Mouse (Mus musculus) limb, embryonic 10.5 days (tissue): ENCODE measurements around the gene Capn8. TPM values are rescaled to one million over a fixed set of nuclear protein-coding genes. Genes with fewer than 3 reads are reported as not detected.

Experiments used
- DNase-seq: peaks from one replicate; pipeline ENCODE4 v3.0.0-alpha.2; 2017; ENCODE audit warnings: low spot score
- H3K27ac ChIP-seq: fragments of 300-500 bp; sonication (generic); 2 replicates; pipeline ENCODE4 v1.5.1; 2016; ENCODE audit warnings: mild to moderate bottlenecking
- H3K27me3 ChIP-seq: fragments of 300-500 bp; sonication (generic); 2 replicates; pipeline ENCODE4 v1.6.1; 2016; ENCODE audit warnings: low read depth, mild to moderate bottlenecking; ENCODE audit not compliant: poor library complexity, severe bottlenecking
- H3K36me3 ChIP-seq: fragments of 300-500 bp; sonication (generic); 2 replicates; pipeline ENCODE4 v1.6.1; 2016; ENCODE audit warnings: mild to moderate bottlenecking, moderate library complexity
- H3K4me1 ChIP-seq: fragments of 300-500 bp; sonication (generic); 2 replicates; pipeline ENCODE4 v1.6.1; 2016
- H3K4me3 ChIP-seq: fragments of 300-500 bp; sonication (generic); 2 replicates; pipeline ENCODE4 v1.5.1; 2016; ENCODE audit warnings: mild to moderate bottlenecking, moderate library complexity
- H3K9me3 ChIP-seq: fragments of 300-500 bp; sonication (generic); replicated peaks from 2 replicates; pipeline ENCODE4 v1.6.1; 2016; ENCODE audit warnings: mild to moderate bottlenecking
- WGBS: fragments of 180-500 bp; shearing (Covaris S2); methylation state at CpG from one replicate; pipeline ENCODE4 v1.1.7; 2016; 5-methylcytosine and 5-hydroxymethylcytosine counted together
- polyA plus RNA-seq: library from polyadenylated mRNA; unstranded; fragments of >200 nt; fragmentation: Nextera tagmentation; extraction: Ambion mirVana; gene quantifications from 2 replicates; pipeline ENCODE4 v1.2.1, GENCODE M21; 2016

Gene Capn8
- polyA plus RNA-seq, 1 experiment from 2014 or later, result not detected

DNA sequence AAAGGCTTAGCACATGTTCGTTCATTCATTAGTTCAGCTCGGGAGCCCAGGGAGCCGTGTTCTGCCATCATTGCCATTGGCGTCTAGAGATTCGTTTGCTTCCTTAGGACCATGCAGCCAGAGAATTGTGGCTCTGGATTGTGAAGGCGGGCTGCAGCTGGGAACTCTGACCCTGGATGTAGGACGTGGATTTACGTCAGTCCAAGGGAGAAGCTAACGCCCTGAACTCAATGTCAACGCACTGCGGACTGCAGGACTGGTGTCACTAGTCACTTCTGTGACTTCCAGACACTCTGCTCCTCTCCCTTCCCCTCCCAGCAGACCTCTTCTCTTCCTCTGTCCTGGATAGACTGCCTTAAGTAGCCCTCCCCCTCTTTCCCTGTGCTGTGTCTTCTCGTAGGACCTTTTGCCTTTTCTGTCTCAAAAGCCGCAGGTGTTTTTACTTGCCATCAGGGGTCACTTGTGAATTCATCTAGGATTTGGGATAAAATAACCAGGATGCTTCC is 37.5 kb upstream of the Capn8 start:
- 40% methylated on average over 13 of the region's 13 CpGs for WGBS
- no peak overlapping the region for H3K27ac ChIP-seq
- H3K4me3 ChIP-seq, result no peak overlapping the region
- H3K9me3 ChIP-seq, result no peaks in the 10 kb centered on the region
- H3K36me3 ChIP-seq, result no peaks in the 10 kb centered on the region
- H3K4me1 ChIP-seq, result peaks cover 17% of the 10 kb centered on the region
- no peak for DNase-seq
- H3K27me3 ChIP-seq, result peaks cover 39% of the 10 kb centered on the region

- Histone ChIP-seq H3K9me3 (0 out of 2 replicates have a peak, but pooled peaks cover 2% of the 10 kb centered on the region), H3K4me3 (peak overlapping the region; percentile 13; the same call in 1 of the 2 replicates), H3K4me1 (peaks cover 17% of the 10 kb centered on the region), H3K27me3 (peaks cover 39% of the 10 kb centered on the region), H3K27ac (no peak overlapping the region), H3K36me3 (no peaks in the 10 kb centered on the region)
- WGBS, result 5% methylated on average over 19 of the region's 19 CpGs
- DNase-seq, result no peak
These were observed 36.6 kb upstream of the Capn8 start for GRCm38 (mm10) chr1:182527921-182528858.

DNA sequence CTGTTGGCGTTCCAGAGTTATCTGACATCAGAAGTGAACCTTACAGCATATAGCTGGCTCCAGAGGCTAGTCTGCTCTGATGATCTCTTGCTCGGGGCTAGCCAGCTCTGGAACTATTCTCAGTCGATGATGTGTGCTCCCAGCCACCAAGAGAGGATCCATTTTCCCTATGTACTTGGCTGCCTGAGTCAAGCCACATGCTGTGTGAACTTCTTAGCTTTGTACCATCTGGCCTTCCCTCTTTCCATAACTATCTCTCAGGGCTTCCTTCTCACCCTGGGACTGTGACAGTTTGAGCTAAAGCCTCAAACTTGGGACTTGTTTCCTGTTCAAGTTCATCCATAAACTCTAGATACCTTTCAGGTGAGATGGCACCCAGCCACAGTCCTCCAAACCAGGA is 31.2 kb upstream of the Capn8 start:
- H3K4me1 ChIP-seq, result peaks cover 2% of the 10 kb centered on the region
- no peak overlapping the region for H3K27ac ChIP-seq
- no peaks in the 10 kb centered on the region for H3K36me3 ChIP-seq
- H3K27me3 ChIP-seq, result peaks cover 16% of the 10 kb centered on the region
- H3K9me3 ChIP-seq, result 0 out of 2 replicates have a peak, but pooled peaks cover 2% of the 10 kb centered on the region
- H3K4me3 ChIP-seq, result no peak overlapping the region
- DNase-seq, result no peak
- WGBS, result 86% methylated on average over 3 of the region's 3 CpGs

DNA sequence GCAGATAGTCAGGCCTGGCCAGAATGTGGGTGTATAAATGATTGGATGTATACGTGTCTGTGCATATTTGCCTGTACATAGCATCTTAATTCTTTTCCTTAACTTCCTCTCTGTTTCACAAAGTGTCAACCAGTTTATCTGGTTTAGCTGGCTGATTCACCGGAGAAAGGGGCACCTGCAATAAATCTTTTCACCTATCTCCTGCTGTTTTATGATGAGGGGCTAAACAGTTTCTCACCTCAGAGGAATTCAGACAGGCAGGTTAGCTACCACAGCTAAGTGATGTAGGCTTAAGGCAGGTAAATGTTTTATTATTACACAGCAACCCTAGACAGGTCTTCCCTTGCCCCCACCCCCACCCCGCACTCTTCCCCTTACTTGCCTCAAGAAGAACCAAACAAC is 29.7 kb upstream of the Capn8 start:
- Histone ChIP-seq H3K27me3 (0 out of 2 replicates have a peak, but pooled peaks cover under 1% of the 10 kb centered on the region), H3K27ac (no peak overlapping the region), H3K4me1 (peaks cover 5% of the 10 kb centered on the region; the same call in 1 of the 2 replicates), H3K9me3 (0 out of 2 replicates have a peak, but pooled peaks cover 2% of the 10 kb centered on the region), H3K36me3 (no peaks in the 10 kb centered on the region), H3K4me3 (no peak overlapping the region)
- 65% methylated on average over 3 of the region's 3 CpGs for WGBS
- no peak for DNase-seq

- peak overlapping the region; percentile 80 for H3K27ac ChIP-seq
These were observed 25.5 kb upstream of the Capn8 start for GRCm38 (mm10) chr1:182539023-182539940.

GRCm38 (mm10) chr1:182542110-182542509 is 22.7 kb upstream of the Capn8 start:
- Histone ChIP-seq H3K27ac (0 out of 2 replicates have a peak overlapping the region, but pooled peaks have one; percentile 11), H3K9me3 (0 out of 2 replicates have a peak, but pooled peaks cover 3% of the 10 kb centered on the region), H3K36me3 (no peaks in the 10 kb centered on the region), H3K27me3 (no peaks in the 10 kb centered on the region), H3K4me1 (peaks cover 5% of the 10 kb centered on the region; the same call in 1 of the 2 replicates), H3K4me3 (no peak overlapping the region)
- 66% methylated on average over 5 of the region's 5 CpGs for WGBS
- no peak for DNase-seq

More at GRCm38 (mm10) chr1:182539023-182539940, 25.5 kb upstream of the Capn8 start:
- H3K36me3 ChIP-seq, result no peaks in the 10 kb centered on the region
- DNase-seq, result peak; percentile 72
- peak overlapping the region; percentile 48 for H3K4me3 ChIP-seq
- no peaks in the 10 kb centered on the region for H3K27me3 ChIP-seq
- peaks cover 5% of the 10 kb centered on the region; the same call in 1 of the 2 replicates for H3K4me1 ChIP-seq
- WGBS, result 17% methylated on average over 9 of the region's 9 CpGs
- H3K9me3 ChIP-seq, result no peaks in the 10 kb centered on the region

DNA sequence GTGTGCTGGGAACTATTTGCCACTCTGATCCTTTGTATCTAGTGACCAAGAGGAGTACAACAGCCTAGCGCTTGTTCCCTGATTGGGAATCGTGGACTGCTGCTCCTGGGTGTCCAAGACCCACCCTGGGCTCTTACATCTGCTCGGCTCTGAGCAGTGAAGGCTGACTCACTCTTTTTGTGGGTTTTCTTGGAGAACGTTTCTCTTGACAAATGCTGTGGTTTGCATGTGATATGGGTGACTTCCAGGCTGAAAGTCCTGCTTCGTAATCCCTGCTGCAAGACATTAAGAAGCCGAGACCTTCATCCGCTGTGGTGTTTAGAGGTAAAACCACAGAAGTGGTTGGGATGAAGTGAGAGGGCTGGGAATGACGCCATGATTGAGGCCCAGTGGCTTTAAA is 21.7 kb upstream of the Capn8 start:
- DNase-seq, result no peak
- H3K27me3 ChIP-seq, result no peaks in the 10 kb centered on the region
- H3K36me3 ChIP-seq, result no peaks in the 10 kb centered on the region
- 79% methylated on average over 8 of the region's 8 CpGs for WGBS
- H3K9me3 ChIP-seq, result 0 out of 2 replicates have a peak, but pooled peaks cover 3% of the 10 kb centered on the region
- H3K4me3 ChIP-seq, result no peak overlapping the region
- H3K4me1 ChIP-seq, result peaks cover 5% of the 10 kb centered on the region; the same call in 1 of the 2 replicates
- H3K27ac ChIP-seq, result no peak overlapping the region

DNA sequence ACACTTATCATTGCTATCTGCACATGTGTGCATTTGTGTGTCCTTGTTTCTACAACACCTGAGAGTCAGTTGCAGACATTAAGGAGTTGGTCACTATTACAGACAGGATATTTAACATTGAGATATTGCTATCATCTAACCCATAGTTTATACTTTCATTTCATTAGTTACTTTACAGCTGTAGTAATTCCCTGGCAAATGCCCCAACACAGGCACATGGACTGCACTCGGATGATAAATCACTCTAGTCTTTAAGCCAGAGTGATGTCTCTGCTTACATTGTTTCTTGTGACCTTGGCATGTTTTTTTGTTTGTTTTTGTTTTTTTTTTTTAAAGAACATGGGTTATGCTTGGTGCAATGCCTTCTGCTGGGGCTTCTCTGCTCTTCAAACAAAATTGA is 20.9 kb upstream of the Capn8 start:
- no peak overlapping the region for H3K4me3 ChIP-seq
- H3K36me3 ChIP-seq, result no peaks in the 10 kb centered on the region
- no peaks in the 10 kb centered on the region for H3K27me3 ChIP-seq
- H3K4me1 ChIP-seq, result peaks cover 4% of the 10 kb centered on the region; the same call in 1 of the 2 replicates
- DNase-seq, result no peak
- 0 out of 2 replicates have a peak, but pooled peaks cover 3% of the 10 kb centered on the region for H3K9me3 ChIP-seq
- no peak overlapping the region for H3K27ac ChIP-seq
- WGBS, result 77% methylated on average over 1 of the region's 1 CpGs

DNA sequence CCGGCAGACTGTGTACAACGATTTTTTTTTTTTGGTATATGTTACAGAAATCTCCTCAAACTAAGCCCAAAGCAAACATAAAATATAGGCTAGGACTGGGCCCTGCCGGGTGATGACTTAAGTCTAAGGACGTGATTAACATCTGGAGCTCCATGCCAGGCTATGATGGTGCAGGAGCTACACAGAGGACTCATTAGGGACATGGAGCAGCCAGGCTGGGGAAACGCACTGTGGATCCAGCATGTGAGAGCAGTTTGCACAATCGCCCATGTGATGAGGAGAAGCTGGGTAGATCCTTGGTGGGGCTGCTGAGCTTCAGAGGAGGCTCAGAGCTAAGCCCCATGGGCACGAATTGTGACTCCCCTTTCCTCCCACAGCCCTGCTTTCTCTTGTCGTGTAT is 14.0 kb upstream of the Capn8 start:
- no peaks in the 10 kb centered on the region for H3K36me3 ChIP-seq
- WGBS, result 80% methylated on average over 8 of the region's 8 CpGs

DNA sequence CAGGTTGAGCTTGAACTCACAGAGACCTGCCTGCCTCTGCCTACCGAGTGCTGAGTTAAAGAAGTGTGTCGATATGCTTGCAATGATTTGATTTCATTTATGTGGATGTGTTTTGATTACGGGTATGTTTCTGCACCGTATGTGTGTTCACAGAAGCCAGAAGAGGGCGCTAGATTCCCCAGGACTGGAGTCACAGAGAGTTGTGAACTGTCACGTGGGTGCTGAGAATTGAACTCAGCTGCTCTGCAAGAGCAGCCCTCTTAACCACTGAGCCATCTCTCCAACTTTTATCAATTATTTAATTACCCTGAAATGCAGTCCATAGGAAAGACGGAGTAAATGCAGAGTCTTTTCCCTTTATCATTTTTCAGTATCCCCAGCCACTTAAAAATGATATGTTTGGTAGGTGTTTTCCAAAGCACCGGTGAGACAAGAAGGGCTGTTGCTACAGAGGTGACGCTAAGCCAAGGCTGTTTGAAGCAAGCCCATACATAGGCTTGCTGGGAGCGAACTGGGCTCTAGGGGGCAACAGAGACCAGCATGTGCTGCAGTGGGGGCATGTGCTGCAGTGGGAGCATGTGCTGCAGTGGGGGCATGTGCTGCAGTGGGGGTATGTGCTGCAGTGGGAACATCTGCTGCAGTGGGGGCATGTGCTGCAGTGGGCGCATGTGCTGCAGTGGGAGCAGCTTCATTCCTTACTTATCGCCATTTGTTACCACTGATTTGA is 11.0 kb upstream of the Capn8 start:
- no peak overlapping the region for H3K27ac ChIP-seq
- peaks cover 4% of the 10 kb centered on the region; the same call in 1 of the 2 replicates for H3K4me1 ChIP-seq
- H3K9me3 ChIP-seq, result no peaks in the 10 kb centered on the region
- DNase-seq, result peak; percentile 56
- H3K36me3 ChIP-seq, result no peaks in the 10 kb centered on the region
- H3K27me3 ChIP-seq, result no peaks in the 10 kb centered on the region
- 65% methylated on average over 12 of the region's 12 CpGs for WGBS
- no peak overlapping the region for H3K4me3 ChIP-seq

More for the DNA sequence above, 14.0 kb upstream of the Capn8 start:
- DNase-seq, result no peak
- H3K4me3 ChIP-seq, result no peak overlapping the region
- 0 out of 2 replicates have a peak, but pooled peaks cover 3% of the 10 kb centered on the region for H3K9me3 ChIP-seq
- H3K27ac ChIP-seq, result no peak overlapping the region
- H3K27me3 ChIP-seq, result no peaks in the 10 kb centered on the region
- no peaks in the 10 kb centered on the region for H3K4me1 ChIP-seq

- Histone ChIP-seq H3K36me3 (no peaks in the 10 kb centered on the region), H3K4me1 (peaks cover 21% of the 10 kb centered on the region), H3K27ac (no peak overlapping the region), H3K27me3 (no peaks in the 10 kb centered on the region), H3K4me3 (no peak overlapping the region), H3K9me3 (no peaks in the 10 kb centered on the region)
- 88% methylated on average over 4 of the region's 4 CpGs for WGBS
- DNase-seq, result no peak
These were observed 6.5 kb upstream of the Capn8 start for GRCm38 (mm10) chr1:182558271-182558670.

DNA sequence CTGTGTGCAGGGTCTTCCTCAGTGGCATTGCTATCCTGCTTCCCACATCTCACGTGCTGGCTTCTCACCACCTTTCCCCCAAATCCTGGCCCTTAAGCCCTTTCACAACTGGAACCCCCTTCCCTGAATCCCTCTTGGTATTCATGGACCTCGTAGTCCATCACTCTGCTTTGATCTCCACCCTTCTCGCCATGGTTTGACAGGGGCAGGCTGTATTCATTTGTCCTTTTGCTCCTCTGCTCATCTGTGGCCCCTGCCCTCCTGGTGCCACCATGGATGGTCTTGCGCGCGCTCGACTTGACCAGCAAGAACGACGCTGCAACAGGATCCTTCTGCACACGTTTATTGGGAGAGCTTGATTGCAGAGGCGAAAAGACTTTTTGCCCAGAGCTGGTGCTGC is 5.3 kb upstream of the Capn8 start:
- Histone ChIP-seq H3K4me3 (no peak overlapping the region), H3K36me3 (no peaks in the 10 kb centered on the region), H3K9me3 (no peaks in the 10 kb centered on the region), H3K27me3 (no peaks in the 10 kb centered on the region), H3K4me1 (peaks cover 24% of the 10 kb centered on the region), H3K27ac (no peak overlapping the region)
- DNase-seq, result no peak
- 89% methylated on average over 11 of the region's 11 CpGs for WGBS
